Mouse (Mus musculus) heart, adult 2 months (tissue): ENCODE measurements around the gene Pkp1.

Experiments used
- CTCF ChIP-seq: fragments of 200-600 bp; IDR thresholded peaks from 2 replicates; pipeline ENCODE4 v1.8.1; 2022; ENCODE audit warnings: antibody characterized with exemption, mild to moderate bottlenecking, moderate library complexity
- POLR2A ChIP-seq: fragments of 200-500 bp; IDR thresholded peaks from 2 replicates; pipeline ENCODE4 v1.6.1; 2011; ENCODE audit warnings: mild to moderate bottlenecking, low read depth, low read length, control low read depth; ENCODE audit not compliant: insufficient read depth

DNA sequence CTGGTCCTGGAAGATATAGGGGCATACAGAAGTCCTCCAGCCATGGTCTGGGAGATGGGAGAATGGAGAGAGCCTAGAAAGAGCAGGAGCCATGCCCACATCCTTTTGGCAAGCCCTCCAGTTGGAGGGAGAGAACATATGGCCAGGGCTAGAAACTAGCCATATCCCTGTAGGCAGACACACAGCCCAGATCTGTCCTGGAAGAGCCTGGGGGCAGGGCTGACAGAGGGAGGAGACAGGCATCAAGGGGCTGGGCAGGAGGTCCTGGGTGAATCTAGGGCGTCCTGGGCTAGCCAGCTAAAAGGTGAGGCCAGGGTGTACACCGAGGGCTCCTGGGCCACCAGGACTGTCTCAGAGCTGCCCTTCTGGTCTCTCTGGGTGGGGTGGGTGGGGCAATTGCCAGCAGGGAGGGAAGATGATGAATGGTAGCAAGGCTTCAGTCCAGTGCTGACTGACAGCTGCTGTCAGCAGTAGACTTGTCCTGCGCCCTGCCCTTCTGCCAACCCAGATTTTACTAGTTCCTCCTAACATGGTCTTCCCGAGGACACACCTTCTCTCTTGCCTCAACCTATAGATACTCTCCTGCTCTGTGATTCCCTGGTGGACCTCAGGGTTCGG, 5.5 kb upstream of the Pkp1 start:
- TF ChIP-seq POLR2A = no peak
- TF ChIP-seq CTCF = no peak
